Mouse (Mus musculus) neural tube, embryonic 13.5 days (tissue): ENCODE data around the gene Eepd1. TPM values are rescaled to one million over a fixed set of nuclear protein-coding genes. Genes with fewer than 3 reads are reported as not detected.

Experiments
- ATAC-seq: fragments of 200-750 bp; cut with Nextera tagmentation; 2 replicates; pipeline ENCODE4 v1.8.0; 2017; ENCODE audit warnings: low read depth, mild to moderate bottlenecking, moderate TSS enrichment, moderate library complexity
- H3K27ac ChIP-seq: fragments of 300-500 bp; sonication (generic); replicated peaks from 2 replicates; pipeline ENCODE4 v1.5.1; 2015; ENCODE audit warnings: moderate library complexity, mild to moderate bottlenecking, inconsistent platforms
- H3K27me3 ChIP-seq: fragments of 300-500 bp; sonication (generic); 2 replicates; pipeline ENCODE4 v1.6.1; 2015; ENCODE audit warnings: mild to moderate bottlenecking, inconsistent platforms
- H3K36me3 ChIP-seq: fragments of 300-500 bp; sonication (generic); 2 replicates; pipeline ENCODE4 v1.6.1; 2015; ENCODE audit warnings: mild to moderate bottlenecking, inconsistent platforms
- H3K4me1 ChIP-seq: fragments of 300-500 bp; sonication (generic); replicated peaks from 2 replicates; pipeline ENCODE4 v1.6.1; 2015; ENCODE audit warnings: inconsistent platforms
- H3K4me2 ChIP-seq: fragments of 300-500 bp; sonication (generic); 2 replicates; pipeline ENCODE4 v1.6.1; 2015; ENCODE audit warnings: inconsistent platforms, mild to moderate bottlenecking, moderate library complexity
- H3K4me3 ChIP-seq: fragments of 300-500 bp; sonication (generic); 2 replicates; pipeline ENCODE4 v1.5.1; 2015; ENCODE audit warnings: mild to moderate bottlenecking, inconsistent platforms
- H3K9ac ChIP-seq: fragments of 300-500 bp; sonication (generic); 2 replicates; pipeline ENCODE4 v1.6.1; 2015; ENCODE audit warnings: moderate library complexity, mild to moderate bottlenecking, inconsistent platforms
- H3K9me3 ChIP-seq: fragments of 300-500 bp; sonication (generic); 2 replicates; pipeline ENCODE4 v1.6.1; 2016; ENCODE audit warnings: inconsistent platforms
- WGBS: fragments of 180-500 bp; shearing (Covaris S2); methylation state at CpG from one replicate; pipeline ENCODE4 v1.1.7; 2015; 5-methylcytosine and 5-hydroxymethylcytosine counted together
- polyA plus RNA-seq: library from polyadenylated mRNA; unstranded; fragments of >200 nt; fragmentation: Nextera tagmentation; extraction: Ambion mirVana; gene quantifications from 2 replicates; pipeline ENCODE4 v1.2.1, GENCODE M21; 2015

Eepd1 gene
- polyA plus RNA-seq, 1 experiment from 2014 or later, result 27.3 TPM

DNA sequence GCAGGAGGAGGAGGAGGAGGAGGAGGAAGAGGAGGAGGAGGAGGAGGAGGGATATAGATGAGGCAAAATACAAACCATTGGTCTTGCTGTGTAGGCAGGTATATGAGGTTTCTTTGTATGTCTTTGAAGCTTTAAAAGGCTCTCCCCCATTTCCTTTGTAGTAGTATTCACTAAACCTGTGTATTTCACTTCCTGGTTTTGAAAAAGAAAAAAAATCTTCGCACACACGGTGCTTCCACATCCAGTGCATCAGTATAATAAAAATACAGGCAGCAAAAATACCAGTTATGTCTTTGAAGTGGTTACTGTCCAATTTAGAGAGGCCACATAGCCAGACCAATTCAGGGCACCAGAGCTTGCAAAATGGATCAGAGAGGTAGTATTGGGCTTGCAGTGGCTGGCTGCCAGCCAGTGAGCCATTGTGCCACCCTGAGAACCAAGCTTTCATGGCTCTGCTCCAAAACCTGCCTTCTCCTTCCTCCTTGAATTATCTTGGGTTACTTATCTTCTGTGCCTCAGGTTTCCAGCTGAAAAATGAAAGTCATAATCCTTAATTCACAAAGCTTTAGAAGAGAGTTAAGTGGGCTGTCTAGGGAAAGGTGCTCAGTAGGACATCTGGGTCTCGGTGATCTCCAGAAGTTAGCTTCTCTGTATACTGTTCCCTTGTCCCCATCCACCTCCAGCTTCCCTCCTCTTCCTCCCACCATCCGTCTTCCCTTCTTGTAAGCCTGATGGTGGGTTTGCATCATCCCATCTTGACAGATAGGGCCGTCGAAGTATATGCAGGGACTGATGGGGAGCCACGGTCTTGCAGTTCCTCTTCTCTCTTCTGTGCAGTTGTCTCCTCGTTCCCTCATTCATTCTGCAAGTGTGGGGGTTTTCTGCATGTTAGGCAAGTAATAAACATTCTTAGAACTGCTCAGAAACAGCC is 68.0 kb downstream of the Eepd1 start:
- WGBS, result 89% methylated on average over 8 of the region's 8 CpGs
- no peak overlapping the region for H3K4me3 ChIP-seq

GRCm38 (mm10) chr9:25550196-25550595 is 68.8 kb downstream of the Eepd1 start:
- no peak for ATAC-seq
- Histone ChIP-seq H3K27me3 (no peaks in the 10 kb centered on the region), H3K36me3 (no peaks in the 10 kb centered on the region), H3K9me3 (no peaks in the 10 kb centered on the region), H3K27ac (no peak overlapping the region), H3K4me1 (peaks cover 5% of the 10 kb centered on the region), H3K9ac (no peak overlapping the region), H3K4me2 (no peak overlapping the region), H3K4me3 (no peak overlapping the region)
- WGBS, result 82% methylated on average over 7 of the region's 7 CpGs

More for the DNA sequence above, 68.0 kb downstream of the Eepd1 start:
- no peak overlapping the region for H3K4me2 ChIP-seq
- no peaks in the 10 kb centered on the region for H3K36me3 ChIP-seq
- peaks cover 5% of the 10 kb centered on the region for H3K4me1 ChIP-seq
- H3K9ac ChIP-seq, result no peak overlapping the region
- ATAC-seq, result no peak
- peak overlapping the region; percentile 33; the same call in 1 of the 2 replicates for H3K27ac ChIP-seq
- H3K27me3 ChIP-seq, result no peaks in the 10 kb centered on the region
- H3K9me3 ChIP-seq, result no peaks in the 10 kb centered on the region

DNA sequence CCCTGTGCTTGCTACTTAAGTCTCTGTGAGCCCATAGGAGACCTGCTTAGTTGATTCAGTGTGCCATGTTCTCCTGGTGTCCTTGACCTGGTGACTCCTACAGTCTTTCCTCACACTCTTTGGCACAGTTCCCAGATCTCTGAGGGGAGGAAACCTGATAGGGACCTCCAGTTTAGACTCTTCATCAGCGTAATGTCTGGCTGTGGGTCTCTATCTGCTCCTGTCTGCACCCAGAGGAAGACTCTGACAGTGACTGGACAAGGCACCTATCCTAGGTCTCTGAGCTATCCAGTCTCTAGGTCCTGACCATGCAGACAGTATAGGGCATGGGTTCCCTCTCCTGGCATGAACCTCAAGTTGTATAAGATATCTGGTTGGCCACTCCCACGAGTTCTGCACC is 71.2 kb downstream of the Eepd1 start:
- Histone ChIP-seq H3K9ac (no peak overlapping the region), H3K4me3 (no peak overlapping the region), H3K27ac (no peak overlapping the region), H3K4me1 (peaks cover 5% of the 10 kb centered on the region), H3K9me3 (no peaks in the 10 kb centered on the region), H3K4me2 (no peak overlapping the region), H3K27me3 (no peaks in the 10 kb centered on the region), H3K36me3 (no peaks in the 10 kb centered on the region)
- 84% methylated on average over 2 of the region's 2 CpGs for WGBS
- no peak for ATAC-seq

DNA sequence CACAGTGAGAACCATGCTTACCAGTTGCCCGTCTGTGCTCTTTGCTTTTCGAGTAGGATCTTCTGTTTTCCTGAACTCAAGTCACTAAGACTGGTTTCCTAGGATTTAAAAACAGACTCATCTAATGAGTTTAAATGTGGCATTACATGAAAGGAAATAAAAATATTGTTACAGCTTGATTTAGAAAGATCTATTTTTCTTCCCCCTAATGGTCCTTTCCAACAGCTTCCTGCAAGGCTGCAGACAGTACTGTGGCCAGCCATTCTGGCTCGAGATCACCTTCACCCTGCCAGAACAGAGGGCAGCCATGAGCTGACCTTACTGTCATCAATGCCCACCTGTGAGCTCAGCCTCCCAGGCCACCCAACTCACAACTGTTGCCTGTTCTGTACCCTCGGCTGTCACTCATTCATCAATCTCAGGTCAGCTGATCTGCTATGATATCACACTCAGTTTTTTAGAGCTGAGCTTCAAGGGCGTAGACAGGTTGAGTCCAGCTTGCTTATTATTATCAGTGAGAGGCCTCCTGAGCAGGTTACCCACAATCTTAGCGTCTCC is 73.0 kb downstream of the Eepd1 start:
- Histone ChIP-seq H3K4me3 (no peak overlapping the region), H3K9me3 (no peaks in the 10 kb centered on the region), H3K4me2 (no peak overlapping the region), H3K4me1 (peaks cover 2% of the 10 kb centered on the region), H3K27ac (no peak overlapping the region), H3K27me3 (no peaks in the 10 kb centered on the region), H3K9ac (no peak overlapping the region), H3K36me3 (no peaks in the 10 kb centered on the region)
- WGBS, result 81% methylated on average over 6 of the region's 6 CpGs
- no peak for ATAC-seq

GRCm38 (mm10) chr9:25555261-25555660 is 73.9 kb downstream of the Eepd1 start:
- WGBS, result 78% methylated on average over 6 of the region's 6 CpGs
- Histone ChIP-seq H3K4me1 (no peaks in the 10 kb centered on the region), H3K4me3 (no peak overlapping the region), H3K9me3 (no peaks in the 10 kb centered on the region), H3K27me3 (no peaks in the 10 kb centered on the region), H3K4me2 (no peak overlapping the region), H3K36me3 (no peaks in the 10 kb centered on the region), H3K9ac (no peak overlapping the region), H3K27ac (no peak overlapping the region)
- ATAC-seq, result no peak

- H3K9ac ChIP-seq, result no peak overlapping the region
- H3K27ac ChIP-seq, result no peak overlapping the region
- H3K4me1 ChIP-seq, result no peaks in the 10 kb centered on the region
- no peak overlapping the region for H3K4me3 ChIP-seq
- H3K9me3 ChIP-seq, result no peaks in the 10 kb centered on the region
- no peak overlapping the region for H3K4me2 ChIP-seq
- WGBS, result 83% methylated on average over 3 of the region's 3 CpGs
- H3K36me3 ChIP-seq, result no peaks in the 10 kb centered on the region
- ATAC-seq, result no peak
- no peaks in the 10 kb centered on the region for H3K27me3 ChIP-seq
Observed at GRCm38 (mm10) chr9:25556008-25556407, 74.7 kb downstream of the Eepd1 start.

- no peak overlapping the region for H3K27ac ChIP-seq
- H3K27me3 ChIP-seq, result no peaks in the 10 kb centered on the region
- no peaks in the 10 kb centered on the region for H3K9me3 ChIP-seq
- WGBS, result 86% methylated on average over 2 of the region's 2 CpGs
- no peaks in the 10 kb centered on the region for H3K4me1 ChIP-seq
- no peak overlapping the region for H3K9ac ChIP-seq
- H3K36me3 ChIP-seq, result no peaks in the 10 kb centered on the region
- ATAC-seq, result no peak
- no peak overlapping the region for H3K4me2 ChIP-seq
- no peak overlapping the region for H3K4me3 ChIP-seq
Observed at GRCm38 (mm10) chr9:25557378-25557777, 76.0 kb downstream of the Eepd1 start.

GRCm38 (mm10) chr9:25558834-25559233 is 77.5 kb downstream of the Eepd1 start:
- 86% methylated on average over 3 of the region's 3 CpGs for WGBS
- no peaks in the 10 kb centered on the region for H3K36me3 ChIP-seq
- H3K27me3 ChIP-seq, result no peaks in the 10 kb centered on the region
- no peak overlapping the region for H3K27ac ChIP-seq
- no peaks in the 10 kb centered on the region for H3K4me1 ChIP-seq
- H3K4me3 ChIP-seq, result no peak overlapping the region
- no peak overlapping the region for H3K9ac ChIP-seq
- no peak for ATAC-seq
- H3K4me2 ChIP-seq, result no peak overlapping the region
- H3K9me3 ChIP-seq, result no peaks in the 10 kb centered on the region

DNA sequence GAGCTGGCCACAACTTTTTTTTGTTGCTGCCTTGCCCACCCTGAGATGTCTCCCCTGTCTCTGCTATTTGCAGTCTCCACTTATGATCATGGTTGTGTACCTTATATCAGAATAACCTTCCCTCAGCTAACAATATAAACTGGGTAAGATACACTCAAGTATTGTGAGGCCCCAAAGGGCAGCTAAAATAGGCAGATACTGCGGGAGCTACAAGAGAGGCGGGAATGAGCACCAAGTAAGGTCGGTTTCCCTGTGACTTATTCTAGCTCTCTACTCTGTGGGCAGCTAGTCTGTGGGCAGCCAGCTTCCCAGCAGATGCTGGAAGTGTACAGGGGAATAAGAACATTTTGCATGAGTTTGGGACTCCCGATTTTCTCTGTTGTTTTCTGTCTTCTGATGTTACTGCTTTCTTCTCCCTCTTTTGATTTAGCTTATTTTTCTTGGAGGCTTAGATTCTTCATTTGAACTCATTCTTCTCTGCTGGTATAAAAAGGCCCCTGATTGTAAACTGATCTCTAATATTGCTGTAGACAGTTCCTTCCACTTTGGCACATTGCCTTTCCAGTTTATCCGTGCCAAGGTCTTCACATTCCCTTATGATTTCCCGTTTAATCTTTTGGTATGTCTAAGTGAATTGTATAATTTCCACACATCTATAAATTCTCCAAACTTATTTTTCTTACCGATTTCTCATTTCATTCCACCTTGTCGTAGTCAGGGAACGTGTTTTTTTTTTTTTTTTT is 78.8 kb downstream of the Eepd1 start:
- Histone ChIP-seq H3K27ac (no peak overlapping the region), H3K4me1 (no peaks in the 10 kb centered on the region), H3K9me3 (no peaks in the 10 kb centered on the region), H3K9ac (no peak overlapping the region), H3K4me2 (no peak overlapping the region), H3K36me3 (no peaks in the 10 kb centered on the region), H3K4me3 (no peak overlapping the region), H3K27me3 (no peaks in the 10 kb centered on the region)
- no peak for ATAC-seq
- 88% methylated on average over 9 of the region's 9 CpGs for WGBS

DNA sequence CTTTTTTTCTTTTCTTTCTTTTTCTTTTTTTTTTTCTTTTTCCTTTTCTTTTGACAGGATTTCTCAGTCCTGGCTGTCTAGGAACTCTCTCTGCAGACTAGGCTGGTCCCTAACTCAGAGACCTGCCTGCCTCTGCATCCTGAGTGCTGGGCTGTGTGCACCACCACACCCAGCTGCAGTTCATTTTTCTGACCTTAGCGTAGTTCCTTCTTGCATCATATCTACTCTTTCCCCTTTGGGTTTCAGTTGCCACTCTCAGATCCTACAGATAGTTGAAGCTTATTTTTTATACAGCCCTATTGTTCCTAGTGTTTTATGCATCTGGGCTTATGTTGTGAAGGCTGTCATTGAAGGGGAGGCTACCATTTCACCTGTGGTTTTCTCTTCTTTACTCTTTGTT is 79.8 kb downstream of the Eepd1 start:
- Histone ChIP-seq H3K4me1 (no peaks in the 10 kb centered on the region), H3K4me3 (no peak overlapping the region), H3K9me3 (no peaks in the 10 kb centered on the region), H3K27me3 (no peaks in the 10 kb centered on the region), H3K9ac (no peak overlapping the region), H3K36me3 (no peaks in the 10 kb centered on the region), H3K4me2 (no peak overlapping the region), H3K27ac (no peak overlapping the region)
- 94% methylated on average over 1 of the region's 1 CpGs for WGBS
- no peak for ATAC-seq

DNA sequence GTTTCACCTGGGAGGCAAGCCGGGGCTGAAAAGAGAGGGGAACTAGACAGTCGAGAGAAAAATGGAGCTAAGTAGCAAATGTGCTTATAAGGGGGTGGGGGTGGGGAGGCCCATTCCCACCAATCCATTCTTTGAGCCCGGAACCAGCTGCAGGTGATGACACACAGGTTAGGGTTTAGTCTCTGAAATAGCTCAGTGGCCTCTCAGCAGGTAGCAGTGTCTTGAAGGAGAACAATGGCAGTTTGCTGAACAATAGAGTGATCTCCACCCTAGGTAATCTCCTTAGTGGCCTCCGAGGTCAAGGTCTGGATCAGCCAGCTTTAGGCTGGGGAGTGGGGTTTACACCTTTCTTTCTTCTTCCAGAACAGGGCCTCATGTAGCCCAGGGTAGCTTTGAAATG is 82.5 kb downstream of the Eepd1 start:
- Histone ChIP-seq H3K9ac (no peak overlapping the region), H3K36me3 (no peaks in the 10 kb centered on the region), H3K4me1 (no peaks in the 10 kb centered on the region), H3K27me3 (no peaks in the 10 kb centered on the region), H3K4me3 (no peak overlapping the region), H3K4me2 (no peak overlapping the region), H3K9me3 (no peaks in the 10 kb centered on the region), H3K27ac (no peak overlapping the region)
- 74% methylated on average over 4 of the region's 4 CpGs for WGBS
- no peak for ATAC-seq

DNA sequence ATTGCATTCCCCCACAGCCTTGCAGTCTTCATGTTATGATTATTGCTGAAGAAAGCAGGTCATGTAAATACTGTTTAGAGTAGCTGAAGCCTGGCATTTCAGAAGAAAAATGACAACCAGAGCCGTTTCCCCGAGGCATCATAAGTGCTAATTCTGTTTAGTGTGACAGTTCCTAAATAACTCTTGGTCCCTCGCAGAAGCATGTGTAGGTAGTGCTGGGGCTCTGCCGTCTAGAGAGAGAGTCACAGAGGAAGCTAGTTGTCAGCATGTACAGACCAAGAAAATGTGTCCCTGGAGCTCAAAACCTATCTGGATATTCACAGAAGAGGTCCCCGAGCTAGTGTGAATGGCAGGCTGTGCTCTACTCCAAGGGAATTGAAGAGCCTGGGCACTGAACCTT is 85.7 kb downstream of the Eepd1 start:
- no peaks in the 10 kb centered on the region for H3K27me3 ChIP-seq
- no peaks in the 10 kb centered on the region for H3K36me3 ChIP-seq
- H3K4me3 ChIP-seq, result no peak overlapping the region
- no peak for ATAC-seq
- peaks cover 10% of the 10 kb centered on the region; the same call in 1 of the 2 replicates for H3K4me1 ChIP-seq
- WGBS, result 63% methylated on average over 5 of the region's 5 CpGs
- peak overlapping the region; percentile 46; the same call in 1 of the 2 replicates for H3K27ac ChIP-seq
- H3K4me2 ChIP-seq, result no peak overlapping the region
- no peaks in the 10 kb centered on the region for H3K9me3 ChIP-seq
- no peak overlapping the region for H3K9ac ChIP-seq
